Mouse (Mus musculus) induced T-regulatory cell, adult 2 months (primary cell): ENCODE data around the gene Fxyd3.

ENCODE experiments used
- DNase-seq: peaks from one replicate; pipeline ENCODE4 v3.0.0-alpha.2; 2012; ENCODE audit warnings: low read depth

Gene Fxyd3

GRCm38 (mm10) chr7:31049846-31050281 lies 26.6 kb downstream of the Fxyd3 start:
- DNase-seq, result peak; percentile 53

GRCm38 (mm10) chr7:31049135-31049845 lies 27.2 kb downstream of the Fxyd3 start:
- peak; percentile 51 for DNase-seq

GRCm38 (mm10) chr7:31042431-31042910 lies 34.0 kb downstream of the Fxyd3 start, which contains the start of gene Fxyd5:
Gene Fxyd5, minus strand, starts transcription at chr7:31042481.
- peak; percentile 27 for DNase-seq

- peak; percentile 89 for DNase-seq
These were observed 34.7 kb downstream of the Fxyd3 start for GRCm38 (mm10) chr7:31041662-31042315.

- peak; percentile 69 for DNase-seq
These were observed 35.5 kb downstream of the Fxyd3 start for GRCm38 (mm10) chr7:31041023-31041407.

- DNase-seq, result peak; percentile 63
These were observed 36.1 kb downstream of the Fxyd3 start for GRCm38 (mm10) chr7:31040281-31041022.

- peak; percentile 54 for DNase-seq
These were observed 37.5 kb downstream of the Fxyd3 start for GRCm38 (mm10) chr7:31039011-31039410.

GRCm38 (mm10) chr7:31037675-31038074 lies 38.8 kb downstream of the Fxyd3 start:
- DNase-seq, result peak; percentile 74

GRCm38 (mm10) chr7:31036917-31037316 lies 39.6 kb downstream of the Fxyd3 start:
- DNase-seq, result peak; percentile 91

- no peak for DNase-seq
These were observed 41.2 kb downstream of the Fxyd3 start for GRCm38 (mm10) chr7:31035291-31035690.

GRCm38 (mm10) chr7:31034789-31035188 lies 41.7 kb downstream of the Fxyd3 start:
- DNase-seq, result peak; percentile 91

GRCm38 (mm10) chr7:31033409-31034165 lies 42.9 kb downstream of the Fxyd3 start:
- DNase-seq, result peak; percentile 88

GRCm38 (mm10) chr7:31031731-31032130 lies 44.8 kb downstream of the Fxyd3 start:
- peak; percentile 88 for DNase-seq

- DNase-seq, result peak; percentile 62
These were observed 45.8 kb downstream of the Fxyd3 start for GRCm38 (mm10) chr7:31030717-31031116.

GRCm38 (mm10) chr7:31028609-31029008 lies 47.9 kb downstream of the Fxyd3 start:
- peak; percentile 85 for DNase-seq
